Mouse (Mus musculus) liver, embryonic 16.5 days (tissue): Measurements from ENCODE around the gene Zbtb20. TPM values are rescaled to one million over a fixed set of nuclear protein-coding genes. Genes with fewer than 3 reads are reported as not detected.

Experiments used
- ATAC-seq: fragments of 200-750 bp; cut with Nextera tagmentation; 2 replicates; pipeline ENCODE4 v1.8.0; 2017; ENCODE audit warnings: low read depth, mild to moderate bottlenecking, moderate number of reproducible peaks, moderate library complexity
- H3K27ac ChIP-seq: fragments of 300-500 bp; sonication (generic); 2 replicates; pipeline ENCODE4 v1.5.1; 2014; ENCODE audit warnings: mild to moderate bottlenecking, low read length
- H3K27me3 ChIP-seq: fragments of 300-500 bp; sonication (generic); 2 replicates; pipeline ENCODE4 v1.6.1; 2014; ENCODE audit warnings: low read depth, low read length, mixed read lengths; ENCODE audit not compliant: control insufficient read depth, insufficient read depth
- H3K36me3 ChIP-seq: fragments of 300-500 bp; sonication (generic); 2 replicates; pipeline ENCODE4 v1.6.1; 2014; ENCODE audit warnings: mild to moderate bottlenecking; ENCODE audit not compliant: control insufficient read depth, insufficient read depth
- H3K4me1 ChIP-seq: fragments of 300-500 bp; sonication (generic); 2 replicates; pipeline ENCODE4 v1.6.1; 2014; ENCODE audit warnings: low read depth, low read length, mixed read lengths; ENCODE audit not compliant: control insufficient read depth
- H3K4me2 ChIP-seq: fragments of 300-500 bp; sonication (generic); 2 replicates; pipeline ENCODE4 v1.6.1; 2014; ENCODE audit warnings: low read depth, low read length, mixed read lengths
- H3K4me3 ChIP-seq: fragments of 300-500 bp; sonication (generic); 2 replicates; pipeline ENCODE4 v1.5.1; 2014; ENCODE audit warnings: low read depth, mild to moderate bottlenecking, low read length
- H3K9ac ChIP-seq: fragments of 300-500 bp; sonication (generic); 2 replicates; pipeline ENCODE4 v1.6.1; 2014; ENCODE audit warnings: low read depth, low read length
- H3K9me3 ChIP-seq: fragments of 300-500 bp; sonication (generic); replicated peaks from 2 replicates; pipeline ENCODE4 v1.6.1; 2016; ENCODE audit warnings: low read length; ENCODE audit not compliant: control insufficient read depth
- WGBS: fragments of 180-500 bp; shearing (Covaris S2); extraction: QIAGEN DNeasy Blood & Tissue Kit; methylation state at CpG from one replicate; pipeline ENCODE4 v1.1.7; 2014; ENCODE audit not compliant: insufficient replicate concordance; 5-methylcytosine and 5-hydroxymethylcytosine counted together
- polyA plus RNA-seq: library from polyadenylated mRNA; unstranded; fragments of >200 nt; fragmentation: Nextera tagmentation; extraction: Ambion mirVana; gene quantifications from 2 replicates; pipeline ENCODE4 v1.2.1, GENCODE M21; 2015

Gene Zbtb20
- polyA plus RNA-seq = 5.6 and 5.7 TPM in 2 replicates

- no peaks in the 10 kb centered on the region for H3K36me3 ChIP-seq
These were observed at the start of gene Zbtb20 for GRCm38 (mm10) chr16:42875852-42875980. TSS of gene Zbtb20 (plus strand) at chr16:42875881.

GRCm38 (mm10) chr16:42835940-42836339 lies 39.7 kb upstream of the Zbtb20 start:
- ATAC-seq = no peak
- H3K4me3 ChIP-seq = no peak overlapping the region
- H3K27me3 ChIP-seq = no peaks in the 10 kb centered on the region
- no peaks in the 10 kb centered on the region for H3K4me1 ChIP-seq
- no peak overlapping the region for H3K27ac ChIP-seq
- 52% methylated on average over 5 of the region's 5 CpGs for WGBS
- no peak overlapping the region for H3K9ac ChIP-seq
- H3K4me2 ChIP-seq = no peak overlapping the region
- no peaks in the 10 kb centered on the region for H3K9me3 ChIP-seq
- H3K36me3 ChIP-seq = no peaks in the 10 kb centered on the region

More at GRCm38 (mm10) chr16:42875852-42875980, at the start of gene Zbtb20:
- Histone ChIP-seq H3K9me3 (no peaks in the 10 kb centered on the region), H3K27me3 (no peaks in the 10 kb centered on the region), H3K4me2 (peak within 1 kb of the TSS; percentile 85), H3K9ac (peak within 1 kb of the TSS; percentile 85), H3K4me1 (peaks cover 3% of the 10 kb centered on the region), H3K4me3 (peak within 1 kb of the TSS; percentile 84), H3K27ac (peak within 1 kb of the TSS; percentile 93)
- WGBS = 0% methylated on average over 8 of the region's 8 CpGs
- no peak for ATAC-seq

GRCm38 (mm10) chr16:42836404-42837120 lies 39.1 kb upstream of the Zbtb20 start:
- H3K9me3 ChIP-seq = no peaks in the 10 kb centered on the region
- H3K4me1 ChIP-seq = no peaks in the 10 kb centered on the region
- H3K36me3 ChIP-seq = no peaks in the 10 kb centered on the region
- ATAC-seq = no peak
- H3K27ac ChIP-seq = no peak overlapping the region
- H3K27me3 ChIP-seq = no peaks in the 10 kb centered on the region
- H3K4me3 ChIP-seq = no peak overlapping the region
- no peak overlapping the region for H3K4me2 ChIP-seq
- 30% methylated on average over 2 of the region's 2 CpGs for whole genome bisulfite sequencing
- no peak overlapping the region for H3K9ac ChIP-seq

GRCm38 (mm10) chr16:42838226-42838625 lies 37.5 kb upstream of the Zbtb20 start:
- Histone ChIP-seq H3K36me3 (no peaks in the 10 kb centered on the region), H3K9me3 (no peaks in the 10 kb centered on the region), H3K27me3 (no peaks in the 10 kb centered on the region), H3K4me3 (no peak overlapping the region), H3K4me1 (no peaks in the 10 kb centered on the region), H3K9ac (no peak overlapping the region), H3K27ac (no peak overlapping the region), H3K4me2 (no peak overlapping the region)
- WGBS = 56% methylated on average over 4 of the region's 4 CpGs
- no peak for ATAC-seq

GRCm38 (mm10) chr16:42857564-42858183 lies 18.0 kb upstream of the Zbtb20 start:
- ATAC-seq = no peak
- Histone ChIP-seq H3K27ac (no peak overlapping the region), H3K4me3 (no peak overlapping the region), H3K36me3 (no peaks in the 10 kb centered on the region), H3K9ac (no peak overlapping the region), H3K9me3 (no peaks in the 10 kb centered on the region), H3K27me3 (no peaks in the 10 kb centered on the region), H3K4me1 (no peaks in the 10 kb centered on the region), H3K4me2 (no peak overlapping the region)
- 61% methylated on average over 3 of the region's 3 CpGs for WGBS

GRCm38 (mm10) chr16:42859251-42859650 lies 16.4 kb upstream of the Zbtb20 start:
- no peak overlapping the region for H3K27ac ChIP-seq
- WGBS = 48% methylated on average over 4 of the region's 4 CpGs
- H3K9ac ChIP-seq = no peak overlapping the region
- no peaks in the 10 kb centered on the region for H3K4me1 ChIP-seq
- no peaks in the 10 kb centered on the region for H3K9me3 ChIP-seq
- no peak overlapping the region for H3K4me3 ChIP-seq
- H3K36me3 ChIP-seq = no peaks in the 10 kb centered on the region
- H3K27me3 ChIP-seq = no peaks in the 10 kb centered on the region
- no peak overlapping the region for H3K4me2 ChIP-seq
- ATAC-seq = no peak

GRCm38 (mm10) chr16:42863231-42863630 lies 12.4 kb upstream of the Zbtb20 start:
- no peaks in the 10 kb centered on the region for H3K36me3 ChIP-seq
- H3K4me1 ChIP-seq = no peaks in the 10 kb centered on the region
- H3K27me3 ChIP-seq = no peaks in the 10 kb centered on the region
- no peak for ATAC-seq
- no peak overlapping the region for H3K4me2 ChIP-seq
- no peak overlapping the region for H3K27ac ChIP-seq
- H3K9me3 ChIP-seq = no peaks in the 10 kb centered on the region
- no peak overlapping the region for H3K4me3 ChIP-seq
- 73% methylated on average over 2 of the region's 2 CpGs for WGBS
- no peak overlapping the region for H3K9ac ChIP-seq

- WGBS = 31% methylated on average over 1 of the region's 1 CpGs
- Histone ChIP-seq H3K27ac (no peak overlapping the region), H3K9ac (no peak overlapping the region), H3K9me3 (no peaks in the 10 kb centered on the region), H3K4me2 (no peak overlapping the region), H3K36me3 (no peaks in the 10 kb centered on the region), H3K4me3 (no peak overlapping the region), H3K4me1 (no peaks in the 10 kb centered on the region), H3K27me3 (no peaks in the 10 kb centered on the region)
- no peak for ATAC-seq
These were observed 9.6 kb upstream of the Zbtb20 start for GRCm38 (mm10) chr16:42866061-42866460.

GRCm38 (mm10) chr16:42872101-42872500 lies 3.6 kb upstream of the Zbtb20 start:
- WGBS = 66% methylated on average over 5 of the region's 5 CpGs
- H3K4me1 ChIP-seq = peaks cover 3% of the 10 kb centered on the region

More at GRCm38 (mm10) chr16:42872101-42872500, 3.6 kb upstream of the Zbtb20 start:
- Histone ChIP-seq H3K4me2 (no peak overlapping the region), H3K27ac (no peak overlapping the region), H3K9me3 (no peaks in the 10 kb centered on the region), H3K36me3 (no peaks in the 10 kb centered on the region), H3K27me3 (no peaks in the 10 kb centered on the region), H3K4me3 (no peak overlapping the region), H3K9ac (no peak overlapping the region)
- ATAC-seq = no peak
